Mouse (Mus musculus) CH12.LX (cell line): ENCODE results near the gene Atrnl1. TPM values are rescaled to one million over a fixed set of nuclear protein-coding genes. Genes with fewer than 3 reads are reported as not detected.
A peak's percentile ranks its signal among the peaks of the same experiment; 100 is the strongest.

Experiments
- DNase-seq: peaks from one replicate; pipeline ENCODE4 v3.0.0-alpha.2; 2013; ENCODE audit errors: extremely low read depth
- H3K27ac ChIP-seq: 2 replicates; pipeline ENCODE4 v1.5.1; 2012; ENCODE audit warnings: low read depth, mild to moderate bottlenecking, control low read depth, moderate library complexity; ENCODE audit not compliant: insufficient read depth
- H3K27me3 ChIP-seq: replicated peaks from 2 replicates; pipeline ENCODE3; 2012; ENCODE audit warnings: inconsistent platforms
- H3K36me3 ChIP-seq, 2 experiments: replicated peaks in 1 of 2; 2 replicates each; pipeline versions ENCODE3 to v1.6.1; 2012; ENCODE audit warnings: inconsistent platforms in 1 of 2, low read length in 1 of 2, mild to moderate bottlenecking in 1 of 2, mixed read lengths in 1 of 2, moderate library complexity in 1 of 2; ENCODE audit not compliant: control insufficient read depth in 1 of 2, insufficient read depth in 1 of 2
- H3K4me1 ChIP-seq, 2 experiments: 2 replicates each; pipeline ENCODE4 v1.6.1; 2012; ENCODE audit warnings: inconsistent platforms in 1 of 2, moderate library complexity in 1 of 2; ENCODE audit not compliant: insufficient read depth in 2 of 2, control insufficient read depth in 1 of 2
- H3K4me2 ChIP-seq: 2 replicates; pipeline ENCODE4 v1.6.1; 2012; ENCODE audit warnings: low read depth, mild to moderate bottlenecking, control low read depth; ENCODE audit not compliant: poor library complexity, insufficient read depth, severe bottlenecking
- H3K4me3 ChIP-seq, 3 experiments: fragments of 150-350 bp in 1 of 3; sonication (generic) in 1 of 3; replicated peaks in 1 of 3; 2 replicates each; pipeline versions ENCODE3 to v1.5.1; 2011 to 2012; ENCODE audit warnings: low read depth in 2 of 3, low read length in 2 of 3, mild to moderate bottlenecking in 2 of 3, moderate library complexity in 2 of 3, control low read depth in 1 of 3, improper control_type of control experiment in 1 of 3, inconsistent platforms in 1 of 3, mixed read lengths in 1 of 3; ENCODE audit not compliant: poor library complexity in 1 of 3
- H3K79me2 ChIP-seq: replicated peaks from 2 replicates; pipeline ENCODE4 v1.6.1; 2012; ENCODE audit warnings: mild to moderate bottlenecking, moderate library complexity; ENCODE audit not compliant: control insufficient read depth, poor library complexity, insufficient read depth, severe bottlenecking; ENCODE audit errors: extremely low read depth
- H3K9ac ChIP-seq: 2 replicates; pipeline ENCODE4 v1.6.1; 2012; ENCODE audit warnings: low read depth, mild to moderate bottlenecking, control low read depth, moderate library complexity; ENCODE audit not compliant: insufficient read depth
- H3K9me3 ChIP-seq: replicated peaks from 2 replicates; pipeline ENCODE3; 2012; ENCODE audit warnings: low read length, inconsistent platforms, mixed read lengths
- BHLHE40 ChIP-seq: IDR thresholded peaks from 2 replicates; pipeline ENCODE4 v1.6.1; 2011; ENCODE audit warnings: mild to moderate bottlenecking, low read depth, low read length, improper control_type of control experiment
- CTCF ChIP-seq, 2 experiments: IDR thresholded peaks in 1 of 2; conservative IDR thresholded peaks in 1 of 2; 2 replicates each; pipeline ENCODE4 v1.5.1; 2011 to 2012; ENCODE audit warnings: low read depth in 2 of 2, low read length in 2 of 2, improper control_type of control experiment in 1 of 2, inconsistent platforms in 1 of 2, mild to moderate bottlenecking in 1 of 2, moderate library complexity in 1 of 2
- E2F4 ChIP-seq: IDR thresholded peaks from 2 replicates; pipeline ENCODE4 v1.6.1; 2011; ENCODE audit warnings: low read depth, low read length, improper control_type of control experiment; ENCODE audit not compliant: insufficient replicate concordance
- ELF1 ChIP-seq: IDR thresholded peaks from 2 replicates; pipeline ENCODE4 v1.6.1; 2014; ENCODE audit warnings: low read depth, mild to moderate bottlenecking, inconsistent platforms, low read length, improper control_type of control experiment
- EP300 ChIP-seq: IDR thresholded peaks from 2 replicates; pipeline ENCODE4 v1.6.1; 2011; ENCODE audit warnings: low read length, improper control_type of control experiment
- ETS1 ChIP-seq: conservative IDR thresholded peaks from 2 replicates; pipeline ENCODE4 v1.6.1; 2012; ENCODE audit warnings: low read depth, mild to moderate bottlenecking, inconsistent platforms, low read length, improper control_type of control experiment, moderate library complexity
- GABPA ChIP-seq: IDR thresholded peaks from 2 replicates; pipeline ENCODE4 v1.6.1; 2012; ENCODE audit warnings: low read depth, low read length, improper control_type of control experiment, inconsistent platforms; ENCODE audit not compliant: insufficient replicate concordance
- IRF4 ChIP-seq: IDR thresholded peaks from 2 replicates; pipeline ENCODE4 v1.6.1; 2014; ENCODE audit warnings: low read depth, mild to moderate bottlenecking, inconsistent platforms, low read length, improper control_type of control experiment
- JUND ChIP-seq: conservative IDR thresholded peaks from 2 replicates; pipeline ENCODE4 v1.6.1; 2011; ENCODE audit warnings: low read depth, low read length, improper control_type of control experiment
- KAT2A ChIP-seq: IDR thresholded peaks from 2 replicates; pipeline ENCODE4 v1.6.1; 2012; ENCODE audit warnings: low read length, improper control_type of control experiment, inconsistent platforms; ENCODE audit not compliant: insufficient replicate concordance
- MAFK ChIP-seq: IDR thresholded peaks from 2 replicates; pipeline ENCODE4 v1.6.1; 2011; ENCODE audit warnings: low read length, improper control_type of control experiment; ENCODE audit not compliant: insufficient replicate concordance
- MAZ ChIP-seq: IDR thresholded peaks from 2 replicates; pipeline ENCODE4 v1.6.1; 2012; ENCODE audit warnings: low read depth, mild to moderate bottlenecking, inconsistent platforms, low read length, improper control_type of control experiment, moderate library complexity
- MEF2A ChIP-seq: IDR thresholded peaks from 2 replicates; pipeline ENCODE4 v1.6.1; 2014; ENCODE audit warnings: low read depth, mild to moderate bottlenecking, inconsistent platforms, low read length, improper control_type of control experiment, borderline replicate concordance
- MYC ChIP-seq: IDR thresholded peaks from 2 replicates; pipeline ENCODE4 v1.6.1; 2011; ENCODE audit warnings: low read depth, mild to moderate bottlenecking, improper control_type of control experiment, low read length
- PAX5 ChIP-seq: IDR thresholded peaks from 2 replicates; pipeline ENCODE4 v1.6.1; 2012; ENCODE audit warnings: low read length, inconsistent platforms, mixed read lengths
- POLR2A ChIP-seq: IDR thresholded peaks from 2 replicates; pipeline ENCODE4 v1.6.1; 2011; ENCODE audit warnings: low read depth, mild to moderate bottlenecking, improper control_type of control experiment, low read length
- RAD21 ChIP-seq: IDR thresholded peaks from 2 replicates; pipeline ENCODE4 v1.6.1; 2011; ENCODE audit warnings: low read depth, mild to moderate bottlenecking, low read length, improper control_type of control experiment, moderate library complexity
- RCOR1 ChIP-seq: conservative IDR thresholded peaks from 2 replicates; pipeline ENCODE4 v1.6.1; 2012; ENCODE audit warnings: low read depth, mild to moderate bottlenecking, inconsistent platforms, low read length, improper control_type of control experiment
- SMC3 ChIP-seq: IDR thresholded peaks from 2 replicates; pipeline ENCODE4 v1.6.1; 2011; ENCODE audit warnings: low read depth, low read length, improper control_type of control experiment
- TCF12 ChIP-seq: IDR thresholded peaks from 2 replicates; pipeline ENCODE4 v1.6.1; 2014; ENCODE audit warnings: low read depth, mild to moderate bottlenecking, inconsistent platforms, low read length, improper control_type of control experiment
- UBTF ChIP-seq: IDR thresholded peaks from 2 replicates; pipeline ENCODE4 v1.6.1; 2012; ENCODE audit warnings: low read depth, mild to moderate bottlenecking, inconsistent platforms, low read length, improper control_type of control experiment, moderate library complexity
- USF2 ChIP-seq: conservative IDR thresholded peaks from 2 replicates; pipeline ENCODE4 v1.6.1; 2011; ENCODE audit warnings: low read depth, low read length, improper control_type of control experiment
- ZC3H11A ChIP-seq: IDR thresholded peaks from 2 replicates; pipeline ENCODE4 v1.6.1; 2012; ENCODE audit warnings: low read depth, mild to moderate bottlenecking, inconsistent platforms, low read length, improper control_type of control experiment
- ZKSCAN1 ChIP-seq: IDR thresholded peaks from 2 replicates; pipeline ENCODE4 v1.6.1; 2012; ENCODE audit warnings: low read depth, inconsistent platforms, low read length, improper control_type of control experiment, borderline replicate concordance
- ZMIZ1 ChIP-seq: IDR thresholded peaks from 2 replicates; pipeline ENCODE4 v1.6.1; 2012; ENCODE audit warnings: low read depth, mild to moderate bottlenecking, inconsistent platforms, low read length, improper control_type of control experiment
- ZNF384 ChIP-seq: IDR thresholded peaks from 2 replicates; pipeline ENCODE4 v1.6.1; 2012; ENCODE audit warnings: low read depth, low read length, improper control_type of control experiment, inconsistent platforms
- dilution Hi-C: fragments of 300-500 bp; cut with MboI; formaldehyde crosslinking; loops from 2 replicates; pipeline ENCODE4 v1.14.3; 2020; ENCODE audit warnings: low sequenced_read_pairs; ENCODE audit not compliant: extremely low pct_unique_long_range_greater_than_20kb, extremely low pct_ligation_motif_present
- in situ Hi-C: fragments of 300-500 bp; cut with MboI; formaldehyde crosslinking; loops from 3 replicates; pipeline ENCODE4 v1.14.3; 2019; ENCODE audit warnings: low sequenced_read_pairs, low pct_ligation_motif_present, low pct_unique_long_range_greater_than_20kb, mixed read lengths
- polyA plus RNA-seq: library from polyadenylated mRNA; unstranded; fragments of >175 nt; gene quantifications from 2 replicates; pipeline ENCODE4 v1.2.1, GENCODE M21; 2012; ENCODE audit warnings: low read depth; ENCODE audit not compliant: insufficient read length
- total RNA-seq, 2 experiments: library from RNA; depleted of rRNA; stranded (reverse); fragments of 300-350 nt in 1 of 2; fragments of >200 nt in 1 of 2; gene quantifications; 2 replicates each; pipeline ENCODE4 v1.2.3; 2012 to 2014

Atrnl1 gene
- total and polyA plus RNA-seq, 3 experiments, result 1.9 TPM

DNA sequence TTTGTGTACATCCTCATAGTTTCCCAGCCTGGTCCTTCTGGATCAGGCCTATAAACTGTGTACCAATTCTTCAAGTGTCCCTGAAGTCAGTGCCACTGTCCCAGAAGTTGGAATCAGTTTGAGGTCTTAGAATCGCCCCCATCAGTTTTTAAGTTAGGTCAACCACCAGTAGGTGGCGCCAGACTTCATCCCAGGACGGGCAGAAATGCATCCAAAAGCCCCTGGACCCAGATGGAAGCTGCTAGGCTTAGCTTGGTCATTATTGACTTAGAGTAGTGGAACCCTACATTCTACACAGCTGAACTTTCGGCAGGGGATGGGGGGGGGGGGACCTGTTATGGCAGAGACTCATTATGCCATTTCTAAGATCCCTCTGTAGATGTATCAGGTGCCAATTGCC is 387.1 kb downstream of the Atrnl1 start:
- Histone ChIP-seq H3K4me2 (no peak overlapping the region), H3K4me1 (no peaks in the 10 kb centered on the region), H3K27ac (no peak overlapping the region), H3K4me3 (no peak overlapping the region), H3K9ac (no peak overlapping the region), H3K79me2 (no peaks in the 10 kb centered on the region), H3K9me3 (no peaks in the 10 kb centered on the region), H3K27me3 (no peaks in the 10 kb centered on the region), H3K36me3 (no peaks in the 10 kb centered on the region)
- in situ Hi-C loops (no loop called here), dilution Hi-C loops (no loop called here)
- DNase-seq, result peak; percentile 38
- TF ChIP-seq ELF1 (no peak), IRF4 (no peak), E2F4 (no peak), JUND (no peak), MYC (no peak), ZMIZ1 (no peak), POLR2A (no peak), BHLHE40 (no peak), ZNF384 (no peak), MAZ (no peak), USF2 (no peak), ZC3H11A (no peak), RCOR1 (no peak), PAX5 (no peak), MEF2A (no peak), ETS1 (no peak), TCF12 (no peak), CTCF (conservative IDR thresholded peaks at IDR 0.05 in 1 of 2, IDR thresholded peaks at IDR 0.05 in 1 of 2; ENCODE audit: low read depth in 2 of 2, low read length in 2 of 2) (peak; percentile 49 to 62), RAD21 (peak; percentile 52), GABPA (no peak), KAT2A (no peak), ZKSCAN1 (no peak), EP300 (no peak), SMC3 (peak; percentile 51)

DNA sequence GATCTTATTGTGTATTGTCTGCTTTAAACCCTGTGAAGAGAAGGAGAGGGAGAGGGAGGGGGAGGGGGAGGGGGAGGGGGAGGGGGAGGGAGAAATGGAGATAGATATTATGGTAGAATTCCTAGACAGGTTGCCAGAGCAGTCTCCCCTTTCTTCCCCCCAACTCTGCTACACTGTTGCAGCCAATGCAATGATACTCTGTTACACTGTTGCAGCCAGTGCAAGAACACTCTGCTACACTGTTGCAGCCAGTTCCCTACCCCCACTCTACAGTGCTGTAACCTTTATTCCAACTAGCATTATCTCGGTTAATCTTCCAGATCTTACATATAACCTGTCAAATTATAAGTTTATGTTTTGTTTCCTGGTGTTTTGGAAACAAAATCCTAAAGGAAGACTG is 400.8 kb downstream of the Atrnl1 start:
- H3K79me2 ChIP-seq, result no peaks in the 10 kb centered on the region
- dilution Hi-C loops (no loop called here), in situ Hi-C loops (no loop called here)
- H3K9me3 ChIP-seq, result no peaks in the 10 kb centered on the region
- H3K27ac ChIP-seq, result no peak overlapping the region
- TF ChIP-seq JUND (no peak), UBTF (no peak), MAFK (no peak), RAD21 (no peak)
- no peaks in the 10 kb centered on the region for H3K27me3 ChIP-seq
- no peak overlapping the region for H3K4me3 ChIP-seq
- no peak for DNase-seq
- H3K4me2 ChIP-seq, result no peak overlapping the region
- no peak overlapping the region for H3K9ac ChIP-seq
- H3K4me1 ChIP-seq, result no peaks in the 10 kb centered on the region
- H3K36me3 ChIP-seq, result no peaks in the 10 kb centered on the region
